Mouse (Mus musculus) myocyte (in vitro differentiated cells): ENCODE results near the gene Clcnka.

Source experiments
- CEBPB ChIP-seq: IDR thresholded peaks from 2 replicates; pipeline ENCODE4 v1.6.1; 2011; ENCODE audit warnings: mild to moderate bottlenecking, moderate library complexity; ENCODE audit not compliant: poor library complexity, insufficient read depth, severe bottlenecking
- POLR2A ChIP-seq: IDR thresholded peaks from one replicate; pipeline ENCODE4 v1.6.1; 2011; ENCODE audit warnings: low read depth, mild to moderate bottlenecking, control low read depth, moderate library complexity; ENCODE audit not compliant: insufficient read length

DNA sequence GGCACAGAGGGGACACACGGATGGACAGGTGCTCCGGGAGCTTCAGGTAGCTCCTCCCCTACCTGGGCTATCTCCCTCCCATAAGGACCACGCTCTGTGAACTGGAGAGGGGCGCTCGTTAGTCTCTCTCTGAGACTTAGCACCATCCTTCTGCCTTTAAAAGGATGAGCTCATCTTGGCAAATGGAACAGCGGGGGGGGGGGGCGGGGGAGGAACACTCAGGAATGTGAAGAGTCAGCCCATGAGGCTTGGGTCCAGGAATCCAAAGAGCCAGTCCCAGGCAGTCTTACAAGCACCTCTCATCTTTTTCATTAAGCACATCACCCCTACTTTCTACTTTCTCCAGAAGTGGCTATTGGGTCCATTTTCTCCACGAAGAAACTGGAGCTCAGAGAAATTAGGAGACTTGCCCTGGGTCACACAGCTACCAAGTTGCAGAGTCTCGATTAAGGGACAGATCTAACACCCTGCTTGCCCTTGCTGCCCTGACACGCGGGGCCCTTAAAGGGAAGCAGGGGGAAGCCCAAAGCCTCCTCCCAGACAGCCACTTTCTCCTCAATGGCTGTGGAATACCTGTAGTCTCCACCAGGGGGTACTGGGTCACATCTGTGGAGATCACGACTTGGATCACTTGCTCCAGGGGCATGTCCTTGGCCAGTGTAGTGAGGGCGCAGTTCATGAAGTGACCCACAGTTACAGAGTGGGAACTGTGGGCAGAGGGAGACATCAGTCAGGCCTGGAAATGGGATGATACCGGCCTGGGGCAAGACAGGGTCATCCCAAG is 8.2 kb upstream of the Clcnka start:
- TF ChIP-seq CEBPB (no peak), POLR2A (no peak)
